Mouse (Mus musculus): ENCODE measurements around the gene 9930022D16Rik.
A peak's percentile ranks its signal among the peaks of the same experiment; 100 is the strongest.

9930022D16Rik gene

DNA sequence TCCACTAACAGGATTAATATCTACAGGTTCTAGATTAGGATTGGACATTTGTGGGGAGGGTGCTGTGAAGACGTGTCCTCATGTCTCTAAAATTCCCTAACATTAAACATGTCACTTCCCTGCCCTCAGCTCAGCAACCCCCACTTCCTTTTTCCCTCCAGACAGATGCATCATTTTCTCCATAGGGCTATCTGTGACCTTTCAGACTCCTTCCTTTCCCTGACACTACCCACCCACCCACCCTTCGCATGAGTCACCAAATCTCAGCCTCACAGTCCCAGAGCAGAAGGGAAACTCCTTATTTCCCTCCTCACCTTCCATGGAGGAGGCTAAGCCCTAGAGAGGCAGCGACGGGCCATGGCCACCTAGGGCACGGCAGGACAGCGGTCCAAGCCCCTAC, at the start of gene 9930022D16Rik:
9930022D16Rik (plus strand) TSS at position 301 of the 400 bp plus-strand sequence.
- no peak for DNase-seq

DNA sequence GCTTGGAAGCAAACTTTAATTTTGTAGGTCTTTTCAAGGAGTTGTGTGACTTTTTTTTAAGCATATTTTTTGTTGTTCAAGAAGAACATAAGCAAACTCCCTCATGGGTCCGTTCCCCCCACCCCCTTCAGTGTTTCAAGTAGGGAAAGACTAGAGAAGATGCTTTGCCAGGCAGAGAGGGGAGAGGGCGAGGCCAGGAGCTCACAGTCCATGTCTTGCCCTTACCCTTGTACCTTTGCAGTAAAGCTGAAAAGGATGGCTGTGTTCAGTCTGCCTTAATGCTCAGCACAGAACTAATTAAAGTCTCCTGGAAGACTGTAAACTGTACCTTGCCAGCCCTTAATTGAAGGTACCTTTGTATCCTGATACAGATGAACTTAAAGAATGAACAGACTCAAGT, 49.4 kb upstream of the 9930022D16Rik start:
- DNase-seq, result no peak

DNA sequence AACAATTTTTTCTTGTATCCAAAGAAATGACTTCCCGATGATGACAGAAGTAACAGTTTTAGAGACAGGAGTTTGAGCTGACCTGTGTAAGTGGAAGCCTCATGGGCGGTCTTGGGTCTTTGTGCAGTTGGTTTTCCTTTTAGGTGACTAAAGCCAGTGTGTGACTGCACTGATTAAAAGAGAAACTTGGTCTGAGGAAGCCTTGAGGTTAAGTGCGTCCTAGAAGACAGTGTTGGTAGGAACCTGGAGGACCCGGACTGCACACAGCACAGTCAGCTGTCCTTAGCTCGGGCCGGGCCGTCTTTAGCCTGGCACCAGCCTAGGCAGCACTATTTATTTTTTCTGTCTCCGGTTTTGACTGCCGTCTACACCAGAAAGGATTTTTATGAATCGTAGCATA, 48.8 kb upstream of the 9930022D16Rik start:
- no peak for DNase-seq

DNA sequence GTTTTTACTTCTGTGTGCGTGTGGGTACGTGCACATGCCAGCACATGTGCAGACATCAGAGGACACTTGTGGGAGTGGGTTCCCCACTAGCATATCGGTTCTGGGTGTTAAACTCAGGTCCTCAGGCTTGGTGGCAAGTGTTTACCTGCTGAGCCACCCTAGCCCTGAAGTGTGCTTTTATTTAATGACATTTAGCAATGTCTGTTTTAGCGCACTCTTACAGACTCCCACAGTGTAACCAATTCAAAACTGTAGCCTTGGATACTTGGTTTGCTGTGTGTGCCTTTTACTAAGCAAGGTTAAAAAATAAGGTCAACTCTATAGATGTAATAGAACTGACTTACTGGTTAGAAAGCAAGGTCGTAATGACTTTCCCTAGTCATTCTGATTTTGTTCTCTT, 47.9 kb upstream of the 9930022D16Rik start:
- no peak for DNase-seq

DNA sequence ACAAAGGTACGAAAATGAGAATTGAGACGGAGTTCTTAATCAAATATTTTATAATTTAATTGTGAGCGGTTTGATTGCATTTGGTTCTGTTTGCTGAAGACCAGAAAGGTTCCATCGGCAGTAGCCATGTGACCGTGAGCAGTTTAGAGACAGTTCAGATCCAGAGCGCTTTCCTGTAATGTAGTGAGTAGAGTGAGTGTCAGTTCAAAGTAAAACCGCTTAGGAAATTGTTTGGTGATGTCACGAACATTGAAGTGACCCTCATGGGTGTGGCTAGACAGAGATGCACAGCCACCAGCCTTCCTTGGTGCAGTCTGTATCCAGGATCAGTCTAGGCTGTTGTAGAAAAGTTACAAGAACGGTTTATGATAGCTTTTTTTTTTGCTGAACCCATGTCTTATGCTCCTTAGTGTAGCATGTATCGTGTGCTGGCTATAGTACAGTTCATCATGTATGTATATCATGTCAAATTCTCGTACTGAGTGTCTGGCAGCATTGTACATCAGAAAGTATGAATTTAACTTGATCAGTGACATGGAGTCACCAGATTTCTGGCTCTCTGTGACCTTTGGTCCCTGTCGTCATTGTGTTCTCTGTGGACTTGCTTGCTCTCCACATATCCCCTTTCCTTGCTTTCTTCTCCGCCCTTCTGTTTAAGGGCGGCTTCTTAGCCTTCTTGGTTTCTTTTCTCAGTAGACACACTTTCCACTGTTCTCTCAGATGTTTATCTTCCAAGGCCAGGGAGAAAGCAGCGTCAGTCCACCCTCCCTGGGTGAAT, 46.7 kb upstream of the 9930022D16Rik start:
- no peak for DNase-seq

DNA sequence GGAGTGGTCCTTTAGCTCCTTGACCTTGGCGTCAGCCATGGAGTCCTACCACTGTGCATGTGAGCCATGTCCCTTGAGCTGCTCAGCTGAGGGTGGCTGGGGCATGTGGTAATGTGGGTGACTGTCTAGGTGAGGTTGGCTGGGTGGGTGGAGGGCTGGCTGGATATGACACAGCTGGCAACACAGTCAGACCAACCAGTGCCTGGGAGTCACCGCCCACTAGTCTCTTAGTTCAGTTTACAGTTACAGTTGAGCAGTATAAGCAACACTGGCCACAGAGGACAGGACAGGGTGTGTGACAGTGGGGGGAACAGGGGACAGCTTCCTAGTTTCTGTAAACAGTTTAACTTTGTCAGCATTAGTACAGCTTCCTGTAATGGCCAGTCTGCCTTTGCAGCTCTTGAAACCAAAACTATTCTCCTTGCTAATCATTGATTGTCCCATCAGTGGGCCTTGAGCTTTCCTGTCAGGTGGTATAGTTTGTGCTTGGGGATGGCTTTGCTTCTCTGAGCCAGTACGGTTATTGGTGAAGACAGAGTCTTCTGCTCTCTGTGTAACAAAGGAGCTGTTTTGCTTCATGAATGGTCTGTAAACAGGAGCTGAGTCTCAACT, 44.6 kb upstream of the 9930022D16Rik start:
- DNase-seq, result no peak

DNA sequence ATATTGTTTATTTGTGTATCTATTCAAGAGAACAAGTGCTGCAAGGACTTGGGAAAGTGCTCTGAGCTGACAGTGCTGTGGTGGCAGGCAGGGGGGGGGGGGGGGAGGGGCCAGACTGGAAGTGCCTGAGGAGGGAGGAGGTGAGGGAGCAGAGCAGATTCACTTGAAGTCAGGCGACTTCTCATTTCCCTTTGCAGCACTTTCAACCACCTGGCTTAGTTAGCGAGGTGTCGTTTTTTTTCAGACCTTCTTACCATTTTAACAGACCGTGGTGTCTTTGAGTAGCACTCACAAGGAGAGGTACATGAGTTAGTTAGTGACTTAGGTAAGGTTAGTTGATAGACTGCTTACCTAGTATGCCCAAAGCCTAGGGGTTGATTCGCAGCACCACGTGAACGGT, 38.3 kb upstream of the 9930022D16Rik start:
- DNase-seq, result peak; percentile 54

DNA sequence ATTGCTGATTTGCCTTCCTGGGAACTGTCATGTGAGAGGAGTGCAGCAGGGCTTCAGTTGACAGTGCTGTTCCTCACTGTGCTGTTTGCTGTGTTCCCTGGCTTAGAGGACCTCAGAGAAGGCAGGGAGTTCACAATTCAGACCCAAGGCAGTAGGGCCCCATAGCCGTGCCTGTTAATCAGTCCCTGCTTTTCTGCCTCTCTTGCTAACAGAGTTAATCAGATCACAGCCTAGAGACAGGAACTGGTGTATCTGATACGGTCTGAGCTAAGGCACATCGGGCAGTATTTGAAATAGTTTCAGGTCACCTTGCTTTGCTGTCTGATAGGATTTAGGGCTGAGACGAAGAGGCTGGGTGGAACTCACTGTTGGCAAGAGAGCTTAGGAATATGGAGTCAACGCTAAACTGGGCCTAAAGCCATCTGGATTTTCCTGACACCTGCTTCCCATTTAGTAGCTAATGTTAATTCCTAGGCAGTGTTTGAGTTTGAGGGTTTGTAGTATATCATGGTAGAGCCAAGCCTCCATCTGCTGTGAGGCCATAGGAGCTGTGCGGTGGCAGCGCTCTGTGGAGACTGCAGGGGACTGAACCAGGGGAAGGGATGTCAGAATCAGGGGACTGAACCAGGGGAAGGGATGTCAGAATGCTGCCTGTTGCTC, 37.1 kb upstream of the 9930022D16Rik start:
- DNase-seq, result no peak

DNA sequence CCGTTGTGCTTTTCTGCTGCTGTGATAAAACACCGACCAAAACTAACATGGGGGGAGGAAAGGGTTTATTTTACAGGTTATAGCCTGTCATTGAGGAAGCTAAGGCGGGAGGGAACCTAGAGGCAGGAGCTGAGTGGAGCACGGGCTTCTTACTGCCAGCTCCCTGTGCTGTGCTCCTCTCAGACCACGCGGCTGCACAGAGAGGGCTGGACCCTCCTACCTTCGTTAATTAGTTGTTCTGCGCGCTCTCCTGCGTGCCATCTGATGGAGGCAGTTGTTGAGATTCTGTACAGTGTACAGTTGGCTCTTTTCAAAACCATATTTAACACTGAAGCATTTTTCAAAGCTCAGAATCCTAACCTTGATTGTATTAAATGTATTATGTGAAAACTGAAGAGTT, 36.2 kb upstream of the 9930022D16Rik start:
- DNase-seq, result no peak

DNA sequence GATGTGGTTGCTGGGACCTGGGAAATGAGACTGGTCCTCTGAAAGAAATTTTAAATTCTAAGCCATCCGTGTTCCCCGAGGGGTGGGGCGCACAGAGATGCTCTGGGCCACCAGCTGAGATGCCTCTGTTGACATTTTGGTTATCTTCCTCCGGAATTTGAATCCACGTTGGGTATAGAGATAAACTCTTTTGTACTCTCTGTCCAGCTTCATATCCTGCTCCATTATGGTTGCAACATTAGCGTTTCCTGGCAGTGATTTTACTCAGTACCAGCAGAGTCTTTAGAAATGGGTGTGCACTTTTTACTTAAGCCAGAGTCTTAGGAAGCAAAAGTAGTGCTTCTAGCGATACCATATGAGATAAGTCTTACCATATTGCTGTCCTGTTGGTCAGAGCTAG, 35.7 kb upstream of the 9930022D16Rik start:
- DNase-seq, result no peak

DNA sequence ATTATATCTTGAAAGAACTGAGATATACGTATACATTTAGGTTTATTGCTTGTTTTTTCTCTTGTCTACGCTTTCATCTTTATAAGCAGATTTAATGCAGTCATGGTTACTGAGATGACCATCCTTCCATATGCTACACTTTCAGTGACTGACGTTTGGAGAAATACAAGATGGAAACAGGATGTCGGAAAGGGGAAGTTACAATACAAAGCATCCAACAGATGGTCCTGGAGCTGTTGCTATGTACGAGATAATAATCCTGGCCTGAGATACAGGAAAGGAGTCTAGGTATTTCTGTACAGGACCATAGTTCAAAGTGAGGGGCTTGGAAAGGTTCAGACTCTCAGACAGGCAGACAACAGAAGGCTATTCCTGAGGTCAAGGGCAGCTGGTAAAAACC, 33.1 kb upstream of the 9930022D16Rik start:
- DNase-seq, result no peak

DNA sequence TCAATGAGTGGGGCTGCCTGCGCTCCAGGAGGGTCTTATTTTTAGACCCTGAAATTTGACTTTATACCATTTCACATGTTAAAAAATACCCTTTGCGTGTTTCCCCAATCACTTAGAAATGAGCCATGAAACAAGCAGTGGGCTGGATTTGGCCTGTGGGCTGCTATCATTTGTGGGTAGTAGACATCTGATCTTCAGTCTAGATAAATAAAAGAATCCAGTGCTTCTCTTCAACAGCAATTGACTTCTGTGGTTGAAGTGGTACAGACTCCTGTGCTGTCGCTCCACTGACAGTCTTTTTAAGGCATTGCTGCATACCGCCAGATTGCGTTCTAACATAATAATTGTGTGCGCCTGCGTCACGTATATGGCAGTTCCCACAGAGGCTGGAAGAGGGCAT, 28.4 kb upstream of the 9930022D16Rik start:
- no peak for DNase-seq

DNA sequence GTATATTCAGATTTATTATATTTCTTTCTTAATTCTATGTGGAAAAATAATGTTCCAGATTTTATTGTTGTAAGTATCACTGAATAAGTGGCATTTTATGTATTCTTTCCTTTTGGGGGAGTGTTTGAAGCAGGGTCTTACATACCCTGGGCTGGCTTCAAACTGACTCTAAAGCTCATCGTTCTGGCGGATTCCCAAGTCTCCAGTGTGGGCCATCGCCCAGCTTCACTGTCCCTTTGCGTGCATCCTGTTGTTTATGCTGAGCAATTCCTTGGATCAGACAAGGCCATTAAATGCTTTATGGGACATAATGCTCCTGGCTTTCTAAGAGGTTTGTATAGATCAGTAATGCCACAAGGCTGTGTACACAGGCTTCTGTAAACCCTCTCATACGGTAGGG, 24.7 kb upstream of the 9930022D16Rik start:
- no peak for DNase-seq

DNA sequence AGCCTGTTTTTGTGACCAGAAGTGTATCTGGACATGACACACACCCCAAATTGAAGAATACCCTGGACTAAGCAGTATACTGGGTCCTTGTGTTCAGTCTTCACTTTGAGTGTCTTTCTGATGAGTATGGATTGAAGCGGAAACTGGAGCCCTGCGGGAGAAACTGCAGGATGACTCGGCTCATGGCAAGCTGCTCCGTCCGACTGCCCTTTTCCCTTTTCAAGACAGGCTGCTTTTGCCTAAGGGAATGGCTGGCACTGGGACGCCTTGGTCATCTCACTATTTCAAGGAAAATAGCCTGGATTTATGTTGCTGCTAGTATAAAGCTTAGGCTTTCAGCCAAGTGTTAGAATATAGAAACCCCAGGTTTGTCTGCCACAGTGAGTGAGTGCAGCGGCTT, 22.5 kb upstream of the 9930022D16Rik start:
- no peak for DNase-seq

DNA sequence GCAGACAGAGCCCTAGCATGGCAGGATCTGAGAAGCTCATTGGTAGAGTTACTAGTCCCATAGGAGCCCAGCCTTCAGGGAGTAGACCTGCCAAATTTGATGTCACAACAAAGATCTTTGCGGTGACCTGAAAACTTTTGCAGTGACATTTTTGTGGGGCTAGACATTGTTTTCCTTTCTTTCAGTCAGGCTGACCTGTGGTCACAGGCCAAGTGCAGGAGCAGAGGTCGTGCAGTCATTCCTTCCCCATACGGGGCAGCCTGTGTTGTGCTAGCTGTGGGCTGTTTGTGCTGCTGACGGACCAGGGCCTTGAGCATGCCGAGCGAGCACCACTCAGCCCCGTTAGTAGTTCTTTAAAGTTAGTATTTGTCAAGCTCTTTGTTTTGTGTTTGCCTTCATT, 22.0 kb upstream of the 9930022D16Rik start:
- DNase-seq, result no peak

DNA sequence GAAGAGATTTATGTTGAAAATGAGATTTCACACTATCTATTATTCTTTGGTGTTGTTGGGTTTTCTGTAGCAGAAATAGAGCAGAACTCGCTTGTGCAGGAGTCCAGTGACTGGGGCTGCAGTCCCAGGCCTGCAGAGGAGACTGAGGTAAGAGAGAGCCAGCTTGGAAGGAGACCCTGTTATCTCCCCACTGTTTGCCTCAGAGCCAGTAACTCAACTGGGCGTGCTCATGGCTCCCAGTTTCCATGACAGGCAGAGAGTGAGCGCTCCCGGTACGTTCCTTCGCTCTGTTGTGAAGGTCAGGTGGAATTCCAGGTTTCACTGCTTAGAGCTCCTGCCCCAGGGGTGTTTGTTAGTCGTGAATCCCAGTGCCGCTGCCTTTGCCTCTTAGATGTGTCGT, 21.1 kb upstream of the 9930022D16Rik start:
- no peak for DNase-seq

DNA sequence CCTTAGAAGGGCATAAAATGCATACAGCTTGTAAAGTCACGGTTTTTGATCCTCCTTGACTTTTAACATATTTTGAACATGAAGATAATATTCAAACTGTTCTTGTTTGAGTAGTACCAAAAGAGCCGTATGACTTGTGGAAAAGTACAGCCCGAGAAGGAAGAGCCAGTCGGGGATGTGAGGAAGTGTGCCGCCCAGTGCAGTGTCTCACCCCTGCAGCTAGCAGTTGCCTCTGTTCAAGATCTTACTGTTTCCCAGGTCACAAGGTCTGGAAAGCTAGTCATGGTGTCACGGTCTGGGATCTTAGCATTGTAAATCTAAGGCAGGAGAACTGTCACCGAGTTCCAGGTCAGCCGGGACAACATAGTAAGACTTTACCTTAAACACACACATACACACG, 19.0 kb upstream of the 9930022D16Rik start:
- no peak for DNase-seq

DNA sequence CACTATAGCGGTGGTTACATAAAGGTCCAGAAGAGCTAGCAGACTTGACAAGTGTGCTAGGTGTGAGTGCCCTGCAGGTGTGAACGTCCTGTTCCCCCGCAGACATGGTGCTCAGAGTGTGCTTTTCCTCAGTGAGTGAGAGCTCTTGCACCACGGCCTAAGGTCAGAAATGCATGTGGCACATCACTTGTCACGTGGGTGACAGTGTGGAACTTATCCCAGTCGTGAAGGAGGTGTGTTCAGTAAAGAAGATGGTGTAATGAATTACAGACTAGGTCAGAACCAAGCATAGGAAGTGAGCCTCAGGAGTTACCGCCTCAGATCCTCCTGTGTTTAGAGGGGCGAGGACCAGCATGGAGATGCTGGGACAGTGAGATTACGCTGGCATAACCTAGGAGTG, 18.4 kb upstream of the 9930022D16Rik start:
- no peak for DNase-seq

DNA sequence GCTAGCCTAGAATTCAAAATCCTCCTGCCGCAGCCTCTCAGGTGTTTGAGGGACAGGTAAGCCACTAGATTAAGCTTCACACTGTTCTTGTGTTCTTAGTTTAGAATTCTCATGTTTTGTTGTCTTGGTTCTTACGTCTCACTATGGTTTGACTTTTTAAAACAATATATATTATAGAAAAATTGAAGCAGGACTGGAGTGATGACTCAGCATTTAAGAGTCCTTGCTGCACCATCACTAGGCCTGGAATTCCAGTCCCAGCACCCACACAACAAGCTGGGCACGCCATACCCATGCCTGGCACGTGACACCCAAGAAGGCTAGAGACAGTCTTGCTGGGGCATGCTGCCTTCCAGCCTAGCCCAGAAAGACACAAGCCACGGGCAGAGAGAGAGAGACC, 7.3 kb upstream of the 9930022D16Rik start:
- DNase-seq, result no peak

DNA sequence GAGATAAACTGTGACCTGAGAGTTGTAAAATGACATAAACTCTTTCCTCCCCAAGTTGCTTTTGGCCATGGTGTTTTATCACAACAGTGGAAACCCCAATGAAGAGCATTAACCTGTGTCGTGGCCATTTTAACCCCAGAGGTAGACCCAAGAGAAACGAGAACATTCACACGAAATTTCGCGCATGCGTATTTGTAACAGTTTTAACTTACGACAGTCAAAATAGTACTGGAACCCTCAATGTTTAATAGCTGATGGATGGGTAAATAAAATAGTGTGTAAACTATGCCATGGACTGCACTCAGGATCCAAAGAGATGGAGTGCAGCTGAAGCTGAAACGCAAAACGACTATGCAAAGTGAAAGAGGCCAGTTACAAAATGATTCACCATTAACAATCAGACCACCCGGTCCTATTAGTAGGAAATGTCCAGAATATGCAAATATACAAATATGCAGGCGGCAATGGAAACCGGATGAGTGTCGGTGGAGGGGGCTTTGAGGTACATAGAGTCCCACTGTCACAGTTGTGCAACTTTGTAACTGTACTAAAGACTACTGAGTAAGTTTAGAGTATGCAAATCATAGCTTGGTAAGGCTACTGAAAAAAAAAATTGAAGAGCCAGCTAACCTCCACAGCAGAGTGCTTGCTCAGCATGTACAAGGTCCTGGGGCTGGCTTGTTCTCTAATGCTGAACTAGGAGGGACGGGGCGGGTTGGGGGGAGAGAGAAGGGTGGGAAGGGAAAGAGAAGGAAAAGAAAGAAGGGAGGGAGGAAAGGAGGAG, 3.3 kb upstream of the 9930022D16Rik start:
- no peak for DNase-seq

DNA sequence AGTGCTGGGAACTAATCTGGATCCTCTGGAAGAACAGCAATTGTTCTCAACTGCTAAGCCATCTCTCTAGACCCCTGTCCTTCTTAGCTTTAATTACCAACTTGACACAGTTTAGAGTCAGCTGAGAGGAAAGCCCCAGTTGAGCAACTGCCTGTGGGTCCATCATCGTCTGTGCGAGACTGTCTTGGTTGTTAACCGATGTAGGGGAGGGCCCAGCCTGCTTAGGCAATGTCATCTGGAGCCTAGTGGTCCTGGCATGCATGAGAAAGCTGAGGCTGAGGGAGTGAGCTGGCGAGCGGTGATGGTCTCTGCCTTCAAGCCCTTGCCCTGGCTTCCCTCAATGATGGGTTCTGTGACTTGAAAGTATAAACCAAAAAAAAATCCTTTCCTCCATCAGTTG, 1.1 kb downstream of the 9930022D16Rik start:
- no peak for DNase-seq

DNA sequence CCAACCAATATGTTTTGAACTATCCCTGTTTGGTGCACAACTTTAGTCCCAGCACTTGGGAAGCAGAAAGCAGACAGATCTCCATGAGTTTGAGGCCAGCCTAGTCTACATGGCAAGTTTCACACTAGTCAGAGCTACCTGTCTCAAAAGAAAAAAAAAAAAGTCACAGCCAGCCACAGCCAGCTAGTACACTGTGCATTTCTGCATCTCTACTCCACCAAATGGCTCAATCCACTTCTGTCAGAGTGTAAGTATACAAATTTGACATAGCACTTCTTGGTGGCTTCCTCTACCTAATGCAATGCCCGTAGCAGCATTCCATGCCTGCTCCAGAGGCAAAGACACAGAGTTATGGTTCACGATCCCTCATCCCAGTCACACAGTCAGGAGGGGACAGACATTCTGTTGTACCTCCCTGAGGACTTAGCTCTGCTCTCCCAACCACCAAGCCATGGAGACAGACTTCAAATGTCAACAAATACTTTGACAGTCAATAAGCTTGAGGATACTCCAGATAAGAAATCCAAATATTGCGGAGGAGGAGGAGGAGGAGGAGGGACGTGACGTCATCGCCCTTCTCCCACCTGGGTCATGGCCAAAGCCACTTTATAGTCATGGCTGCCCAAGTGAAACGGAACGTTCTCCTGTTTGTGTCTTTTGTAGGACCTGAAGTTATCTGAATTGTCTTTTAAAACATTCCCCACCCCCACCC, 3.1 kb downstream of the 9930022D16Rik start:
- DNase-seq, result no peak
